7 mouse cellular contexts compared by ENCODE assay signal in the genomic region with DNA sequence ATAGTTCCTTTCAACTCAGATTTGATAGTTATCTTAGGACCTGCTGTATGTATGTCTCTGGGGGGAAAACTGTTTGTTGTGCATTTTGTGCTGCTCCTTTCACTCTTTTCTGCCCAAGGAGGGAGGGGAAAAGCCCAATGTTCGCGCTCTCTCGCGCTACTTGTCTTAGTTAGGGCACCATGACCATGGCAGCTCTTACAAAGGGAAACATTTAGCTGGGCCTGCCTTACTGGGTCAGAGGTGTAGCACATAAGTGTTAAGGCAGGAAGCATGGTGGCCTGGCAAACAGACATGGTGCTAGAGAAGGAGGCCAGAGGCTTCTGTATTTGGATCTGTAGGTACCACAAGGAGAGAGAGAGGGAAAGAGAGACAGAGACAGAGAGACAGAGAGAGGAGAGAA. TPM values are rescaled to one million over a fixed set of nuclear protein-coding genes. Genes with fewer than 3 reads are reported as not detected.
A peak's percentile ranks its signal among the peaks of the same experiment; 100 is the strongest.
DNase-seq lines count a peak whose midpoint lies in the region; ATAC-seq lines count a peak whose summit lies in the region.

No protein-coding gene starts in this region.

- H3K4me2 ChIP-seq in neural tube, embryonic 11.5 days (ENCODE audit: low read depth), result peak overlapping the region; percentile 32
- H3K4me2 ChIP-seq in forebrain, embryonic 11.5 days (ENCODE audit: low read depth, low read length, severe bottlenecking), result peak overlapping the region; percentile 5; the same call in 1 of the 2 replicates
- H3K4me2 ChIP-seq in limb, embryonic 13.5 days (replicated peaks), result peak overlapping the region; percentile 53
- H3K4me2 ChIP-seq in stomach, embryonic 16.5 days (ENCODE audit: low read depth, low read length), result peak overlapping the region; percentile 57

- no peak for ATAC-seq in neural tube, embryonic 11.5 days (ENCODE audit: insufficient read depth, low FRiP score, low TSS enrichment)
- no peak for ATAC-seq in forebrain, embryonic 11.5 days (replicated peaks; ENCODE audit: low FRiP score)
- no peak for ATAC-seq in limb, embryonic 13.5 days (ENCODE audit: low FRiP score, low read depth)
- no peak for ATAC-seq in stomach, embryonic 16.5 days (ENCODE audit: insufficient read depth, low FRiP score)

- no peaks in the 10 kb centered on the region for H3K36me3 ChIP-seq in neural tube, embryonic 11.5 days (ENCODE audit: control insufficient read depth, insufficient read depth, low read length)
- no peaks in the 10 kb centered on the region; the same call in 1 of the 2 replicates for H3K36me3 ChIP-seq in forebrain, embryonic 11.5 days (ENCODE audit: control insufficient read depth, insufficient read depth, low read length)
- peaks cover 10% of the 10 kb centered on the region for H3K36me3 ChIP-seq in limb, embryonic 13.5 days
- no peaks in the 10 kb centered on the region for H3K36me3 ChIP-seq in stomach, embryonic 16.5 days (ENCODE audit: control insufficient read depth, insufficient read depth, low read length)

- H3K27ac ChIP-seq in neural tube, embryonic 11.5 days (ENCODE audit: low read depth, low read length), result no peak overlapping the region
- no peak overlapping the region for H3K27ac ChIP-seq in forebrain, embryonic 11.5 days (ENCODE audit: low read depth, low read length)
- H3K27ac ChIP-seq in limb, embryonic 13.5 days, result no peak overlapping the region
- 0 out of 2 replicates have a peak overlapping the region, but pooled peaks have one; percentile 26 for H3K27ac ChIP-seq in stomach, embryonic 16.5 days (ENCODE audit: low read length)

- no peak for DNase-seq in neural tube, embryonic 11.5 days (ENCODE audit: low spot score)
- DNase-seq in neural tube, embryonic 10.5 days (ENCODE audit: extremely low spot score, low spot score), result no peak
- DNase-seq in forebrain, embryonic 11.5 days (ENCODE audit: low spot score), result no peak
- no peak for DNase-seq in cerebellum, postnatal 14 days
- DNase-seq in frontal cortex, adult 2 months (ENCODE audit: extremely low spot score in 1 of 2, low spot score in 1 of 2), result no peak

- H3K4me1 ChIP-seq in neural tube, embryonic 11.5 days (ENCODE audit: control insufficient read depth, insufficient read depth, low read length), result peaks cover 17% of the 10 kb centered on the region
- H3K4me1 ChIP-seq in forebrain, embryonic 11.5 days (replicated peaks; ENCODE audit: control insufficient read depth, insufficient read depth, low read length), result peaks cover 2% of the 10 kb centered on the region; the same call in 1 of the 2 replicates
- peaks cover 34% of the 10 kb centered on the region for H3K4me1 ChIP-seq in limb, embryonic 13.5 days
- peaks cover 30% of the 10 kb centered on the region for H3K4me1 ChIP-seq in stomach, embryonic 16.5 days (ENCODE audit: control insufficient read depth, insufficient read depth, low read length)

- no peaks in the 10 kb centered on the region for H3K9me3 ChIP-seq in neural tube, embryonic 11.5 days (ENCODE audit: control insufficient read depth, low read length)
- no peaks in the 10 kb centered on the region for H3K9me3 ChIP-seq in forebrain, embryonic 11.5 days (ENCODE audit: control insufficient read depth, low read length)
- no peaks in the 10 kb centered on the region for H3K9me3 ChIP-seq in limb, embryonic 13.5 days
- no peaks in the 10 kb centered on the region for H3K9me3 ChIP-seq in stomach, embryonic 16.5 days (replicated peaks; ENCODE audit: control insufficient read depth, low read length)

- no peak overlapping the region; the same call in 1 of the 2 replicates for H3K9ac ChIP-seq in neural tube, embryonic 11.5 days (ENCODE audit: low read length)
- no peak overlapping the region for H3K9ac ChIP-seq in forebrain, embryonic 11.5 days (ENCODE audit: low read length)
- H3K9ac ChIP-seq in limb, embryonic 13.5 days, result no peak overlapping the region
- H3K9ac ChIP-seq in stomach, embryonic 16.5 days (ENCODE audit: low read length), result no peak overlapping the region; the same call in 1 of the 2 replicates

- 75% methylated on average over 4 of the region's 4 CpGs for WGBS in neural tube, embryonic 11.5 days
- 80% methylated on average over 4 of the region's 4 CpGs for WGBS in forebrain, embryonic 11.5 days
- WGBS in limb, embryonic 13.5 days, result 82% methylated on average over 4 of the region's 4 CpGs
- WGBS in stomach, embryonic 16.5 days, result 73% methylated on average over 4 of the region's 4 CpGs

- peak overlapping the region; percentile 23; the same call in 1 of the 2 replicates for H3K4me3 ChIP-seq in neural tube, embryonic 11.5 days (ENCODE audit: low read depth, low read length)
- H3K4me3 ChIP-seq in forebrain, embryonic 11.5 days (ENCODE audit: low read depth, low read length), result no peak overlapping the region
- peak overlapping the region; percentile 33 for H3K4me3 ChIP-seq in limb, embryonic 13.5 days
- peak overlapping the region; percentile 34 for H3K4me3 ChIP-seq in stomach, embryonic 16.5 days (replicated peaks; ENCODE audit: low read length)

- H3K27me3 ChIP-seq in neural tube, embryonic 11.5 days (ENCODE audit: control insufficient read depth, insufficient read depth, low read length), result no peaks in the 10 kb centered on the region
- H3K27me3 ChIP-seq in forebrain, embryonic 11.5 days (ENCODE audit: control insufficient read depth, insufficient read depth, low read length), result no peaks in the 10 kb centered on the region
- no peaks in the 10 kb centered on the region for H3K27me3 ChIP-seq in limb, embryonic 13.5 days
- no peaks in the 10 kb centered on the region for H3K27me3 ChIP-seq in stomach, embryonic 16.5 days (ENCODE audit: control insufficient read depth, insufficient read depth, low read length)

RNA-seq across cellular contexts. Expression of a gene that starts 4.7 kb away (rescaled TPM):
- 5.6 and 6.2 TPM in 2 replicates for polyA plus RNA-seq in neural tube, embryonic 11.5 days (2014; fragmentation: Nextera tagmentation; extraction: Ambion mirVana)
- 5.6 and 6.2 TPM in 2 replicates for polyA plus RNA-seq in forebrain, embryonic 11.5 days (2014; fragmentation: Nextera tagmentation; extraction: Ambion mirVana)
- polyA plus RNA-seq in limb, embryonic 13.5 days (2015; fragmentation: Nextera tagmentation; extraction: Ambion mirVana), result 5.2 and 5.5 TPM in 2 replicates
- 2.9 and 3.2 TPM in 2 replicates for polyA plus RNA-seq in stomach, embryonic 16.5 days (2015; fragmentation: Nextera tagmentation; extraction: Ambion mirVana)
- polyA plus RNA-seq in frontal cortex, adult 2 months (2012; rRNA removed), result 27.3 and 27.4 TPM in 2 replicates

RNA-seq across cellular contexts. Expression of a gene that starts 43.9 kb away (rescaled TPM):
- 14.1 and 15.0 TPM in 2 replicates for polyA plus RNA-seq in neural tube, embryonic 11.5 days (2014; fragmentation: Nextera tagmentation; extraction: Ambion mirVana)
- 14.4 and 16.3 TPM in 2 replicates for polyA plus RNA-seq in forebrain, embryonic 11.5 days (2014; fragmentation: Nextera tagmentation; extraction: Ambion mirVana)
- polyA plus RNA-seq in limb, embryonic 13.5 days (2015; fragmentation: Nextera tagmentation; extraction: Ambion mirVana), result 26.1 and 29.6 TPM in 2 replicates
- polyA plus RNA-seq in stomach, embryonic 16.5 days (2015; fragmentation: Nextera tagmentation; extraction: Ambion mirVana), result 27.7 and 29.1 TPM in 2 replicates
- 61.2 and 69.8 TPM in 2 replicates for polyA plus RNA-seq in frontal cortex, adult 2 months (2012; rRNA removed)

Comparison
In these comparisons a context has a peak if more than half of its experiments do, and no peak if none do; other contexts are left out.
1. H3K4me2 ChIP-seq: peak in every context shown above with its lines; median percentile 57 in stomach, embryonic 16.5 days; 53 in limb, embryonic 13.5 days; 32 in neural tube, embryonic 11.5 days; 5 in forebrain, embryonic 11.5 days.